Mouse (Mus musculus) left cerebral cortex, adult 18-20 months (tissue): ENCODE data around the gene March8. TPM values are rescaled to one million over a fixed set of nuclear protein-coding genes. Genes with fewer than 3 reads are reported as not detected.
"Not testable (repeated sequence)": the region's sequence is repeated elsewhere in the genome, so short reads cannot be mapped to it uniquely, and the experiment has no call there.

Source experiments
- DNase-seq, 2 experiments: peaks; one replicate each; pipeline ENCODE4 v3.0.0; 2021 to 2022; ENCODE audit warnings: low spot score in 2 of 2, mixed read lengths in 1 of 2
- long read RNA-seq, 2 experiments: library from polyadenylated mRNA; stranded (forward); transcript quantifications; one replicate each; pipeline ENCODE4 v2.0.0; 2021
- total RNA-seq, 2 experiments: library from RNA; stranded (reverse); gene quantifications; 2 replicates each; pipeline ENCODE4 v1.2.3; 2021

March8 gene
- 10 to 100 TPM; 45.1 to 46.2 TPM for total RNA-seq
- long read RNA-seq, experiment 1, full-length matches to known transcripts = 17 of 47 reads
- long read RNA-seq, experiment 1, partial matches to known transcripts = 8 of 47 reads
- long read RNA-seq, experiment 1, other reads (novel, unspliced or antisense) = 22 of 47 reads
- long read RNA-seq, experiment 2, full-length matches to known transcripts = 11 of 28 reads
- long read RNA-seq, experiment 2, partial matches to known transcripts = 3 of 28 reads
- long read RNA-seq, experiment 2, other reads (novel, unspliced or antisense) = 14 of 28 reads

- peak; percentile 82 to 87 for DNase-seq
These were observed at the start of gene March8 for GRCm38 (mm10) chr6:116337835-116338501. Gene March8, plus strand, starts transcription at chr6:116338024.

GRCm38 (mm10) chr6:116311411-116311810 is 26.4 kb upstream of the March8 start:
- DNase-seq = no peak

GRCm38 (mm10) chr6:116319259-116319658 is 18.6 kb upstream of the March8 start:
- no peak for DNase-seq

- no peak for DNase-seq
These were observed 11.2 kb upstream of the March8 start for GRCm38 (mm10) chr6:116326641-116327040.

GRCm38 (mm10) chr6:116331396-116331795 is 6.4 kb upstream of the March8 start:
- no peak for DNase-seq

GRCm38 (mm10) chr6:116337466-116337834 is 374 bp upstream of the March8 start:
- no peak for DNase-seq

GRCm38 (mm10) chr6:116338520-116338919 is 696 bp downstream of the March8 start:
- no peak for DNase-seq

GRCm38 (mm10) chr6:116339088-116339487 is 1.3 kb downstream of the March8 start:
- DNase-seq = no peak

GRCm38 (mm10) chr6:116340521-116340920 is 2.7 kb downstream of the March8 start:
- DNase-seq = no peak

- DNase-seq = no peak
These were observed 10.1 kb downstream of the March8 start for GRCm38 (mm10) chr6:116347953-116348352.

GRCm38 (mm10) chr6:116349997-116350396 is 12.2 kb downstream of the March8 start:
- DNase-seq = no peak

- no peak for DNase-seq
These were observed 12.8 kb downstream of the March8 start for GRCm38 (mm10) chr6:116350643-116351042.

GRCm38 (mm10) chr6:116351534-116351933 is 13.7 kb downstream of the March8 start:
- DNase-seq = no peak

- DNase-seq = no peak
These were observed 15.6 kb downstream of the March8 start for GRCm38 (mm10) chr6:116353428-116353827.

GRCm38 (mm10) chr6:116356311-116356947 is 18.6 kb downstream of the March8 start:
- not testable (repeated sequence) for DNase-seq

GRCm38 (mm10) chr6:116356948-116357325 is 19.1 kb downstream of the March8 start:
- DNase-seq = no peak

- DNase-seq = no peak
These were observed 20.2 kb downstream of the March8 start for GRCm38 (mm10) chr6:116358056-116358455.

GRCm38 (mm10) chr6:116359256-116359655 is 21.4 kb downstream of the March8 start:
- DNase-seq = no peak

- no peak for DNase-seq
These were observed 23.6 kb downstream of the March8 start for GRCm38 (mm10) chr6:116361463-116361862.

- DNase-seq = no peak
These were observed 24.2 kb downstream of the March8 start for GRCm38 (mm10) chr6:116361993-116362392.

- no peak for DNase-seq
These were observed 30.1 kb downstream of the March8 start for GRCm38 (mm10) chr6:116367971-116368370.

GRCm38 (mm10) chr6:116369811-116370210 is 32.0 kb downstream of the March8 start:
- no peak for DNase-seq
